Mouse (Mus musculus) monocyte, adult 2 months (primary cell): Measurements from ENCODE around the gene Gm44511.
A peak's percentile ranks its signal among the peaks of the same experiment; 100 is the strongest.

Experiments used
- DNase-seq, 2 experiments: peaks; one replicate each; pipeline ENCODE4 v3.0.0; 2022; ENCODE audit warnings: low spot score in 2 of 2, low read depth in 1 of 2

The Gm44511 gene

DNA sequence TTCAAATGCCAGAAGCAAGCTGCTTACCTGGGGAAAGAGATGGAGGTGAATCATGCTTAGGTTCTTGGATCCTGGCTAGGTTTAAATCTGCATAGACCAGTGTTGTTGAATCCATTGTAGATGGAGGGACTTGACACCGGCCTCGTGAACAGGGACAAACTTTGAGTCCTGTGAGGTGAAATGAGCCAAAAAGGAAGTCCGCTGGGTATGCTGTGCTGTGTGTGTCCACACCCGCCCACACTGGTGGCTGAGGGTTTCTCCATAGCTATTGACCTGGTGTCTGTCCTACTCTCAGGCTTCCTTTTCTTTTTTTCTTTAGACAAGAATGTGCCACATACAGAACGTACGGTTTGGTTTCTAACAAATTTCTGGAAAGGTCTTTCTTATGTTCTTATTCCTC lies at the start of gene Gm44511, which contains the start of gene Klrb1b:
Gene Gm44511 (minus strand): TSS at position 184 of the 400 bp plus-strand sequence.
Gene Klrb1b (minus strand): TSS at position 200 of the 400 bp plus-strand sequence.
- DNase-seq: no peak

DNA sequence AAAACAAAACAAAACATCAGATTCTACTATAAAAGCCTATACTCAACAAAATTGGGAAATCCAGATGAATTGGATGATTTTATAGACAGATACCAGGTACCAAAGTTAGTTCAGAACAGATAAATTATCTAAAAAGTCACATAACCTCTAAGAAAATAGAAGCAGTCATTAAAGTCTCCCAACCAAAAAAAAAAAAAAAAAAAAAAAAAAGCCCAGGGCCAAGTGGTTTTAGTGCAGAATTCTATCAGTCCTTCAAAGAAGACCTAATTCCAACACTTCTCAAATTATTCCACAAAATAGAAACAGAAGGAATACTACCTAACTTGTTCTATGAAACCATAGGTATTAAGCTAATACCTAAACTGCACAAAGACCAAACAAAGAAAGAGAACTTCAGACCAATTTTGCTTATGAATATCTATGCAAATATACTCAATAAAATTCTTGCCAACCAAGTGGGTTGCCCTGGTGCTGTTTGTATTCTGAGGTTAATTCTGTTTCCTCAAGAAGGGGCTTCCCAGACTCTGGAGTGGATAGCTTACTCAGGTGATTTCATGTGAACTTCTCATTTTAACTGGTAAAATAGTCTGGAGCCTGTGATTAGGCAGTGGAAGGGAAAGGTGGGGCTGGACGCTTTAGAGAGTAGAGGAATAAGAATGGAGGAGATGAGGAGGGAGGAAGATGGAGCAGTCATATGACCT lies 45.9 kb upstream of the Gm44511 start:
- no peak for DNase-seq

DNA sequence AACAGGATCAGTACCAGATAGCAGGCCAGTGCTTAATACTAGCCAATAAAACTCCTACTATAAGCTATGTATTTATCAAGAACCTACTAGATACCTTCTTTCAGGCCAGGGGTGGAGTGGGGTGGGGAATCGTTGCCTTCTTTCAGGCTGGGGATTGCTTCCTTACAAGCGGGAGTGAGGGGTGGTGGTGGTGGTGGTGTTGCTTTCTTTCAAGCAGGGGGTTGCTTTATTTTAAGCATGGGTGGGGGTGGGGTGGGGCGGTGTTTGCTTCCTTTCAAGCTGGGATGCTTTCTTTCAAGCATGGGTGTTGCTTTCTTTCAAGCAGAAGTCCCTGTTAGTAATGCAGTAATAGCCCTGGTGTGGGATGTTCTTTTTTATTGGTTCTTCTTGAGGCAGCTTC lies 42.7 kb upstream of the Gm44511 start:
- DNase-seq: no peak

DNA sequence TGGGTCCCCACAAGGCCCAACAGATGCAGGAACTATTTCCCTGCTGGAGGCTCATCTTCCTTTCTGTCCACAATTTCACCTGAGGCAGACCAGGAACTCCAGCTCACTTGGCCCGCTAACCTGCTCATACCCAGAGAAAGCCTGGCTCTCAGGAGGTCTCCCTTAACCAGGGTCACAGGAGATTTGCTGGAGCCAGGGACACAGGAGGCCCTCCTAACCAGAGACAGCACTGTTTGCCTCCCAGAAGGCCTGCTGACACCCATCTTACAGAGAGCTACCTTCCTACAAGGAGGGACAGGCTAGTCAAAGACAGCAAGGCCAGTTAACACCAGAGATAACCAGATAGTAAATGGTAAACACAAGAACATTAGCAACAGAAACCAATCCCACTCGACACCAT lies 31.9 kb upstream of the Gm44511 start:
- no peak for DNase-seq

DNA sequence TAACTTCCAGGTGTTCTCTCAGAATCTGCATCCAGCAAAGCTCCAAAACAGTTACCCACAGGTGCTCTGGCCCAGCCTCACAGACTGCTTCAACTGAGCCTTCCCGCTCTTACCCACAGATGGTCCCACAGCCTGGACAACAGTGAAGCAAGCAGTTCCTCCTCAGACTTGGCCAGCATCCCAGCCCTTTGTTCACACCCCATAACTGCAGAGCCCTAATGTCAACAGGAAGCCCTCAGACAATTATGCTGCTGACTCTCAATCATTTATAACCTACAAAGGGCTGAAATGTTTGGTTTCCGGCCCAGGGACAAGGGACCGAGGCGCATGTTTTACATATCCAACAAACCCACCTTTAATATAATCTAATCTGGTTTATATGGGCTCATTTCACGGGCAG lies 30.1 kb upstream of the Gm44511 start:
- DNase-seq: peak in 1 of 2 experiments; percentile 68

DNA sequence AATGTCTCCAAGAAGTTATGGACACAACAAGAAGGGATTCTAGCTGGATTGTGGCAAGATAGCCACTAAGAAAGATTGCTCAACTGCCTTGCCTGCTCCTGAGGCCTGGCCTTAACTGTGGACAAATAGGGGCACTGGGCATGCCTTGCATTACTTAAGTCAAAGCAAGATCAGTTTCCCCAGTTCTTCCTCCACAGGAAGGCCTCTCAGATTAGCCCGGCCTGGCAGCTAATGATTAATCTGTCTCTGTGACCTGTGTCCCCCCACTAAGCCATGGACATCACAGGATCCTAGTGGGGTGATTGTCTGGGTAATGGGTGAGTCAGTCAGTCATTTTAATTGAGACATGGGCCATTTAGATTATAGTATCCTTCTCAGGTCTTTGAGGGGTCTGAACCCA lies 29.4 kb upstream of the Gm44511 start:
- DNase-seq: no peak

DNA sequence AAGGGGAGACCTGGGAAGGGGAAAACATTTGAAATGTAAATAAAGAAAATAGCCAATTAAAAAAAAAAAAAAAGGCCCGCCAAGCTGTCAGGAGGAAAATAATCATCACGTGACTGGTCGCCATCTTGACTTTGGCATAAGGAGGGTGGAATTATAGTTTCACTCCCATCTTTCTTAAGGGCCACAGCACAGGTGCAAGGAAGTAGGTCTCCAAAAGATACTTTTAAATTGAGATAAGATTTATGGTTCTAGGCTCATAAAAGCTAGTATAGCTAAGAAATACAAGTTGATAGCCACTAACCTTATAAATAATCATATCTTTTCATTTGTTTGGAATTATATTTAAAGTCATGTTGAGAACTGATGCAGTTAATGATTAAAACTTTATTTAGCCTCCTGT lies 28.8 kb upstream of the Gm44511 start:
- DNase-seq: no peak

DNA sequence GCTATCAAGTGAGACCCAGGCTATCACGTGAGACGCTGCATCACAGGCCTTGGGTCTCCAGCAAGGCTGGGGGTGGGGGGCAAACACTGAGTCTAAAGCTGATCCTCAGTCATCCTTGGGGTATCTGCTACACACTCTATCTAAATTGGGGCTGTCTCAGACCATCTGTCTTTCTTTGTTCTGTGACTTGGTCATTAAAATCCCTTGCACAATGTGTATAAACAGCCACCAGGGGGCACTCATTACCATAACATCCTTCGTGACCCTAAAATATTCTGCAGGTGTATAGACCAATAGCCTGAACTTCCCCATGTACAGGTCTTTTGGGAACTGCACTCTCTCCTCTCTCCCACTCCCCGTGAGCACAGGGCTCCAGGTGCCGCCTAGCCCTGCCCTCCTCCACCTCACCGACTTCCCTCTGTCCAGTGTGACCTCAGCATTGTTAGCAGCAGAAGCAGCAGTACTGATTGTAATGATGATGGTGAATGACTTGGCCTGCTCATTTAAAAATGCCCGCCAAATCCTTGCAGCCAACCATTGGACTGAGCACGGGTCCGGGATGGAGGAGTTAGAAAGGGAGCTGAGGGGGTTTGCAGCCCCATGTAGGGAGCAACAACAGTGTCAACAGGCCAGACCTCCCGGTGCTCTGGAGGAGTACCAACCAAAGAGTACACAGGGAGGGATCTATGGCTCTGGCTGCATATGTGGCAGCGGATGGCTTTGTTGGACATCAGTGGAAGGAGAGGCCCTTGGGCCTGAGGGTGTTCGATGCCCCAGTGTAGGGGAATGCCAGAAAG lies 28.1 kb upstream of the Gm44511 start:
- DNase-seq: peak in 1 of 2 experiments; percentile 63

DNA sequence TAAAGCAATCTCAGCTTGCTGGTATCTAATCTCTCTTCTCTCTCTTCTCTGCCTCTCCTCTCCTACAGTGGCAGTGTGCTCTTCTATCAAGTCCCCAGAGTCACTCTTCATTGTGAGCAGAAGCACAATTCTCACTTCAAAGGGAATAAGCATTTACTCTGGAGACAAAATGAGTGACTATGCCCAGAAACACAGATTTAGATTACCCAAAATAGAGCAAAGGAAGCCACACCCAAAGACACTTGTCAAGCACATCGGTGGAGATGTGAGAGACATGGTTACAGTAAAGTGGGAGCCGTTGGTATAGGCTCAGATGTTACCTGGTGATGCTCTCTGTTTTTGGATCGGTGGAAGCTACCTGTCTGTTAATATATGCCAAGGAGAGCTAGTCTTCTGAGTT lies 26.7 kb upstream of the Gm44511 start:
- DNase-seq: no peak

DNA sequence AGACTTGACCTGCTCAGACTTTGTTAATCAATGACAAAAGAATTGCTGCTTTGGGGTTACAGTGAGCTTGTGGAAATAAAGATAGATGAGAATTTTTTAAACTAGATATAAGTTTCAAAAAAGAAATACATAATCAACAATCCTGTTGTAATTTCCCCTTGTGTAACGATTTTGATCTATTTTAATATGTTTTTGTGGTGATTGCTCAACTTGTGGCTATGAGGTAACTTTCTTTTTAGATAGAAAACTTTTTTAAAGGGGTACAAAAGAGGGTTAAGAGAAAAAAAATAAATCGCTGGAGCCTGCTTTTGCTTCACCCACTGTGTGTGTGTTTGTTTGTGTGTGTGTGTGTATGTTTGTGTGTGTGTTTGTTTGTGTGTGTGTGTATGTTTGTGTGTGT lies 25.0 kb upstream of the Gm44511 start:
- no peak for DNase-seq

DNA sequence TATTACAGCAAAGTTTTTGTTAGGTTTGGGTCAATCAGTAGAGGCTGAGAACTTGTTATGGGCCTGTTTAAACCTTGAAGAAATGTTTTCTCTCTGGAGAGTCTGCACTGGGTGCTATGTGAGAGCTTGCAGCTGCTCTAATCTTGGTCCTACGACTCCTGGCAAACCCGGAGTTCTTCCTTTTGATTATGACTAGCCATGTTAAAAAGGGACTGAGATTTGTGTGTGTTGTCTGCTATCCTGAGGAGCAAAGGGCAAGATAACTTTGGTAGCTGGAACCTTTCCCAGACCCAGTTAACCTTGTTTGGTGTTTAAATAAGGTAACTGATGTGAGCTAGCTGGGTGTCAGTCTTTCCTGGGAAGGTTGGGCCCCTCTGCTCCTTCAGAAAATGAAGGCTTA lies 24.6 kb upstream of the Gm44511 start:
- no peak for DNase-seq

DNA sequence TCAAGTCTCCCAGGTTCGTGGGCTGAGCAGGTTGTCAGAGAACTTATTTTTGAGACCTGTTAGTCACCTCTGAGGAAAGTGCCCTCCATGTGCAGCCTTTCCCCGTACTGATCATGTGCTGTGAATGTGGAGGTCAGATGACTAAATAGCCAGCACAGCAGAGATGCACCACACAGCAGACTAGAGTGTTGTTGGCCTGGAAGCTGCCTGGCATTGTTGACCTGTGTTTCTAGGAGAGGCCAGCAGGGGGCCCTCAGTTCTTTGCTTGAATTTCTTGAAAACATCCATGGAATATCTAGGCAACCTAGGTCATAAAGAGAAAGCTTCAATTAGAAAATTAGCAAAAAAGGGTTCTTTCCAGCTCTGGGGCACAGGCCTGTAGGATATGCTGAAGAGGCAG lies 23.8 kb upstream of the Gm44511 start:
- no peak for DNase-seq

DNA sequence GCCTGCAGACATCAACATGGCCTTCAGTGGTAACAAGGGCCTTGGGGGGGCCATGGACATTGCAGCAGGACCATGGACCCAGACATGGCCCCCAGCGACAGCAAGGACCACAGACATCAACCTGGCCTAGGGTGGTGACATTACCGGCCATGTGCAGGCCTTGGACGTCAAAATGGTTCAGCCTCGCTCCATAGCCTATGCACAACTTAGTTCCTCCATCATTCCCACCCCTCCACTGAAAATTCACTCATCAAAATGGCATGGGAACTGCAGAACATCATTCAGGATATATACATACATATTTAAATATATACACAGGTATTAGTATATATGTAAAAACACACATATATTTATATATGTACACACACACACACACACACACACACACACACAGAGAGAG lies 21.3 kb upstream of the Gm44511 start:
- DNase-seq: no peak

DNA sequence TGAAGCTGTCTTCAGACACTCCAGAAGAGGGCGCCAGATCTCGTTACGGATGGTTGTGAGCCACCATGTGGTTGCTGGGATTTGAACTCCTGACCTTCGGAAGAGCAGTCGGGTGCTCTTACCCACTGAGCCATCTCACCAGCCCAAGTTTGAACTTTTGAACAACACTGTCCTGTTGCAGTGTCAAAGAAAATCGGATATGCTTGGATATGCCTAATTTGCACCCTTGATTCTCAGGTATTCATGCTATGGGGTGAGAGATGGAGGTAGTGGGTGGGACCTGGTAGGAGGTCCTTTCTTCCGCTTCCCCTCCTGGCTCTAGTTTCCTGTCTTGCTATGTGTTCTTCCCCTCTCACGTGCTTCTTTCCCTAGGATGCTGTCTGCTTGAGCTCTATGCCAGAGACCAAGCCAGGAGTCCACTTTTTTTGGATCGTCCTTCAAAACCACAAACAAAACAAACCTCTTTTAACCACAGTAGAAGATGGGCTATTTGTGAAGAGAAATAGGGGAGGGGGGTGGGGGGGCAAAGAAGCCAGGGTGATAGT lies 20.0 kb upstream of the Gm44511 start:
- DNase-seq: no peak

DNA sequence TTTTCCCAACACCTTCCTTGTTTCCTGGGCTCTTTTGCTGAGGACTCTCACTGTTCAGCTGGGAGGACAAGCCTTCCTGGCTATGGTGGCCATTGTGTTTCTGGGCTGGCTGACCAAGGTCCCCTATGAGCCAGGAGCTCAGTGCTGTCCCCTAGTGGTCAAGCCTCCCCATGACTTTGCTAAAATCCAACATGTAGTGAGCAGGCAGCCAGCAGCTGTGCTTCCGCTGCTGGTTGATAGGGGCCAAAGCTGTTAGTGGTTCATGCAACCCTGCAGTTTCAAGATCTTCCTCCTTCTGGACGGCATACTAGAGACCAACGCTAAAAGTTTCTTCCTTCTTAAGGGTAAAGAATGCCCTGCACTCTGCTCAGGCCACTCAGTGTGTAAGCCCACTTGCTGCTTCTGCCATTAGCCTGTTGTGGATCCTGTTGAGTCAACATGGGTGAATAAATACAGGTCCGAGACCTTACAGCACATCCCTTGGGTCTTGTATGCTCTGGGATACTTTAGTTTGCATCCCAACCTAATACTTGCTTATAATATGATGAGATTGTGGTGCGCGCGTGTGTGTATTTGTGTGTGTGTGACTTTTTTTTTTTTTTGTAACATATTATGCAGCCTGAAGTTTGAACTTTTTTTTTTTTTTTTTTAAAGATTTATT lies 19.3 kb upstream of the Gm44511 start:
- peak; percentile 86 to 89 for DNase-seq

DNA sequence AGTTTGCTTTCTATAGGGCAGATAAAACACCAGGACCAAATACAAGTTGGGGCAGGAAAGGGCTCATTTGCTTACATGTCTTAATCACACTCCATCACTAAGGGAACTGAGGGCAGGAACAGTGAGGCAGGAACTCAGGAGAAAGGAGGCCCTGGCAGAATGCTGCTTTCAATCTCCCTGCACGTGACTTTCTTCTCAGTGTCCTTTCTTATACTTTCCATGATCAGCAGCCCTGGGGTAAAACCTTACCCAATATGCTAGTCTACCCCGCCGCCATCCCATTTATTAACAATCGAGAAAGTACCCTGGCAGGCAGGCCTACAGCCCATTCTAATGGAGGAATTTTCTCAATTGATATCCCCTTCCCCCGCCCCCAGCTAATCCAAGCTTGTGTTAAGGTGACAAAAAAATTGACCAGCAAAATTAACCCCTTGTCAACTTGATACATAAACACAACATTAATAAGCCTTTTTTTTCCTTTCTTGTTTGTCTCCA lies 18.5 kb upstream of the Gm44511 start:
- no peak for DNase-seq

DNA sequence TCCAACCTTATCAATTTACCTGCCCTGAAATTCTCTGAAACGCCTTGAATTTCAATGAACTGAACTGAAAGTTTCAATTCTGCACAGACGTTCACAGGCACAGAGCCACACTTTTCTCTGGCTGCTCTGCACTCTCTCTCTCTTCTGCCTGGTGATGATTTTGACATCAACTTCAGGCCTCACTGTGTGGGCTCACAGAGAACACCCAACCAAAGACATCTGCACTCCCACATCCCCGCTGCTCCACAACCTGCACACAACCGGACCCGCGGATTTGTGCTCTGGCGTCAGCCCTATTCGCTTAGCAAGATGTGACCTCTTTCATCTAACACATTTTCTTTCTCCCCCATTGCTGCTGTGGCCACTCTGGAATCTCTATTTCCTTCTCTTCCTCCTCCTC lies 18.0 kb upstream of the Gm44511 start:
- DNase-seq: no peak

DNA sequence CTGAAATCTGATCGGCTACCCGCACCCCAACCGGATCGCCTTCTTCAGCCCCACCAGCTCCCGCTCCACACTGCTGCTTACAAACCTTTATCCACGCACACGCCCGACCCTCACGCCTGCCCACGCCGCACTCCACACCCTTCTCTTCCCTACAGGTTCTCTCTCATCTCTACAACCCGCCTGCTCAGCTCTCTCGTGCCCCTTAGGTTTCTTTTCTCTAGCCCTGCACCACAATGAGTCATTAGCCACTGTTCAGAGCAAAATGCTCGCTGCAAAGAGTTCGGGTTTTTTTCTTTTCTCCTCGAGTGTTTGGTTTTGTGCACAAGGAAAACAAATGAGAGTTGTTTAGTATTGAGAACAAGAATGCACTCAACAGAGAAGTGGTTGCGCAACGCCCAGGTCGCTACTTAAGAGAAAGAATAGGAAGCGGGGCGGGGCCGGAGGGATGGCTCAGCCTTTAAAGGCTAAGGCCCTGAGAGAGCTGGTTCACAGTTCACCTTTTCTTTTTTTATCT lies 17.4 kb upstream of the Gm44511 start:
- peak in 1 of 2 experiments; percentile 52 for DNase-seq

DNA sequence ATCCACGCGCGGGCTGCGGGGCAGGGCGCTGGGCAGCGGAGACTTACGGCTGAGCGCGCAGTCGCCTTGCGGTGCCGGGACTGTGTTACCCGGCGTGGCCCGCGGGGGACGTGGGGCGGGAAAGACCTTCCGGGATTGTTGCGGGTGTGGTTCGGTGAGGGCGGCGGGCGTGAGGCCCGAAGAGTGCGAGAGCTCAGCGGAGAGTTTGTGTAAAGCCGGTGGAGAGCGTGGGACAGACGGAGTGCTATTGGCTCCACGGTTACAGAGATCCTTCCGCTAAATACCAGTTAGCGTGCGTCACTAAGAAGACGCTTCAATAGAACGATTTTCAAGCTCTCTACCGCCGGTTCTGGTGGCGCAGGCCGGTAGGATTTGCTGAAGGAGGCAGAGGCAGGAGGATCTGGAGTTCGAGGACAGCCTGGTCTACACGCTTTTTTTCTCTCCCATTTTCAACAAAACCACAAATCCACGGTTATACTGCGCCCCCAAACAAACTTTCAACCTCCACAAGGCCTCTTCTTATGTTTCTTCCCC lies 16.9 kb upstream of the Gm44511 start:
- DNase-seq: peak; percentile 79 to 88

DNA sequence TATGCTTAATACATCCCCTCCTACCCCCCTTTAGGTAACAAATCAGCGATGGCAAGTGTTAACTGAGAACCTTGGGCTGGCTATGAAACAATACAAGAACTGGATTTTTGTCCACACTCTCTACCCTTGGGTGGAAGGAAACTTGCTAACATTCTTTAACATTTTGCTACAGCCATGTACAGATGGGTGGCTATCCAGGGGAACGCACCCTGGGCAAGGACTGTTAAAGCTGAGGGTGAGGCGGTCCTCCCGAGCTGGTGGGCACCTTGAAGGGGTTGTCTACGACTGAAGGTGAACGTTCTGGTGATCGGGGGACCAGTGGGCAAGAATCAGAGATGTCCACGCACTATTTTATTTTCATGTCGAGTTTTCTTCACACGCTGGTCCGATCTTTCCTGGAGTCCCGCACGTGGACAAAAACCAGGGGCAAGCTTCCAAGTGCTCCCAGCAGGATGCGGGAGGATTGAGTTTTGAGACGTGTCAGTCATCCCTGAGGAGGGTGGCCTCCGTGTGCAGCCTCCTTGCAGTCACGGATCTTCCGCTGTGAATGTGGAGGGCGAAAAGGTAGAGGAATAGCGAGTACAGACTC lies 16.3 kb upstream of the Gm44511 start:
- no peak for DNase-seq
